Mouse (Mus musculus) retina, postnatal 1 day (tissue): ENCODE results near the gene Pcmt1.

Experiments
- DNase-seq: peaks from one replicate; pipeline ENCODE4 v3.0.0-alpha.2; 2012

Gene Pcmt1

DNA sequence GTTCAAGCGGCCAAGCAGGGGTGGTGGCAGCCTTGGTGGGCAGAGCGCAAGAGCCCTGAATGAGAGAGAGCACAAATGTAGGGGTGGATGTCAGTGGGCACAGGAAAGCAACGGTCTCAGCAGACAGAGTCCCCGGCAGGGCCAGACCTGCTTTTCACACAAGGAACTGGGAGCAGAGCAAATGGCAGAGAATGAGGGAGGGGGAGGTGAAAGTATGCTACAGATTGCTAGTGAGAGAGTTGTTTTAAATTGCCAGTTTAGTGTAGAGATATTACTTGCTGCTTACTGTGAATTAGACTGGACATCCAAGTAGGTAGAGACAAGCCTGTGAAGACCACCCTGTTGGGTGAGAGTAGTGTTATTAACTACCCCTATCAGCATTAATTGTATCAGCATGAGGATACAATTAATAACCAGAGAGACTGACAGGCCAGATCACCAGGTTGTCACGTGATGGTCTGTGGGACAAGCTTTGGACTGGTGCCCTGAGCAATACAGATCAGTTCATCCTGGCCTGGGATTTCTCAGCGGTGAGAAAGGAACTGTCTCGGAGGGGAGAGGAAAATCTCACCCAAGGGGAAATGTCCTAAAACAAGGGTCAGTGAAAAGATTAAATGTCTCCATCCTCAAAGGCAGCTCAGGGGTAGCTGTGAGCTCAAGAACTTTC is 97.9 kb downstream of the Pcmt1 start:
- no peak for DNase-seq

DNA sequence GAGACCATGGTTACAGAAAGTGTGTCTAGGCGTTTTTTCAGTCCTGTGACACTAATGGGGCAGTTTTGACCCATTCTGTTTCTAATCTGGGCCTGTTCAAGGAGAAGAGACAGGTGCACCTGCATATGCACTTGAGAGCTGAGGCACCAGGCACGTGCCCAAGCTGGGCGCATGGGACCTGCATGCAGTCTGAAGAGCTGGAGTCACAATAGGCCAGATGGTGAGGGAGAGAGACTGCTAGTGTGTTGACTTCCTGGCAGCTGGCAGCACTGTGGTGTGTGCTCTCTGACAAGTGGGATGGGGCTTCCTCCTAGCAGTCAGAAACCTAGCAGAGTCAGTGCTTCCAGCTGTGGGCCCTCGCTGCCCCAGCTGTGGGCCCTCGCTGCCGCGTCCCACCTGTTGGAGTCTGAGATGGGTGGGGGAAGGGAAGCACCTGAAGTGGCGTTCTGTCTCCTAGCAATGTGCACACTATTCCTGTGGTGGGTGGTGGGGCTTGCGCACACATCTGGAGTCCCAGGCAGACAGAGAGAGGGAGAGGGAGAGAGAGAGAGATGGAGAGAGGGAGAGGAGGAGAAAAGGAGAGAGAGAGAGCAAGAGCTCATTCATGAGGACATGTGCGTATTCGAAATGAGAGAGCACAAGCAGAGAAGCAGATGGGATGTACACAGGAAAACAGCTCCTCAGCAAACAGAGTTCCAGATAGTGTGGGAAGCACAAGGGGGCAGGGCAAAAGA is 98.6 kb downstream of the Pcmt1 start:
- no peak for DNase-seq

DNA sequence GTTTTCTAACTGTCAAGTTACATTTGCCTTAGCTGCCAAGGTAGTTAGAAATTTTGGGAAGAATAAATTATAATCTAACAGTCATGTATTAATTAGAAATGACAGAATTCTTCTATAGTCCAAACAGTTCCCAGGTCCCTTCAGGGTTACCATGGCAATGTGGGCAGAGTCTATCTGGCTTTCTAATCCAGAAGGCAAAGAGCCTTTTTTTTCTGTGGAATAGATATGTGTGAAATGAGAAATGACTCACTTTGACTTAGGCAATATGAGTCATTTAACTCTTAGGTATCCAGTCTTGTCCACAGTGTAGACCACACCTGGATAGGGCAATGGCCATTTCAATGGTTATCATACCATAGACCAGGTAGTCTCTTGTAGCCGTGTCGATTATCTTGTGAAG is 99.5 kb downstream of the Pcmt1 start:
- no peak for DNase-seq
